Mouse (Mus musculus) gonadal fat pad, adult 2 months (tissue): ENCODE results near the gene Vmn2r45. TPM values are rescaled to one million over a fixed set of nuclear protein-coding genes. Genes with fewer than 3 reads are reported as not detected.
"Not testable (repeated sequence)": the region's sequence is repeated elsewhere in the genome, so short reads cannot be mapped to it uniquely, and the experiment has no call there.

Experiments
- DNase-seq: peaks from one replicate; pipeline ENCODE4 v3.0.0-alpha.2; 2012; ENCODE audit warnings: low read depth
- polyA plus RNA-seq: library from polyadenylated mRNA; depleted of rRNA; stranded (reverse); fragments of >200 nt; gene quantifications from 2 replicates; pipeline ENCODE4 v1.2.3, GENCODE M21; 2012; rRNA removed

Gene Vmn2r45
- not detected in 2 replicates for polyA plus RNA-seq

- DNase-seq, result not testable (repeated sequence)
Measured at GRCm38 (mm10) chr7:8488975-8489374, at the start of gene Vmn2r45. Gene Vmn2r45 (minus strand): TSS chr7:8489075.

Other genes with a start within 250 kb of the Vmn2r45 start
- not detected in 2 replicates for gene Vmn2r43, start 228.5 kb downstream of the Vmn2r45 start, polyA plus RNA-seq
- not detected in 2 replicates for gene Vmn2r44, start 105.7 kb downstream of the Vmn2r45 start, polyA plus RNA-seq